Mouse (Mus musculus) lung, adult 2 months (tissue): ENCODE measurements around the gene Nkain2.

Experiments
- CTCF ChIP-seq: fragments of 200-500 bp; IDR thresholded peaks from 2 replicates; pipeline ENCODE4 v1.5.1; 2011; ENCODE audit warnings: mild to moderate bottlenecking, low read length, control low read depth; ENCODE audit not compliant: insufficient read depth
- POLR2A ChIP-seq: fragments of 200-500 bp; IDR thresholded peaks from 2 replicates; pipeline ENCODE4 v1.6.1; 2011; ENCODE audit warnings: low read depth, mild to moderate bottlenecking, control low read depth, low read length, borderline replicate concordance; ENCODE audit errors: extremely low read depth

- TF ChIP-seq POLR2A = no peak
- TF ChIP-seq CTCF = no peak
Measured at GRCm38 (mm10) chr10:32796215-32796614, 94.0 kb downstream of the Nkain2 start.
